Mouse (Mus musculus) retina, embryonic 14.5 days (tissue): ENCODE data around the gene Csnk1g1.

Experiments used
- DNase-seq: peaks from one replicate; pipeline ENCODE4 v3.0.0-alpha.2; 2015; ENCODE audit warnings: low spot score

Gene Csnk1g1

GRCm38 (mm10) chr9:65908394-65909300 is at the start of gene Csnk1g1, which contains the start of gene Trip4:
Gene Csnk1g1, plus strand, starts transcription at chr9:65908924.
Gene Trip4, minus strand, starts transcription at chr9:65908794.
- peak; percentile 97 for DNase-seq

GRCm38 (mm10) chr9:65859656-65860055 is 49.1 kb upstream of the Csnk1g1 start:
- DNase-seq: no peak

GRCm38 (mm10) chr9:65884564-65885315 is 24.0 kb upstream of the Csnk1g1 start:
- DNase-seq: peak; percentile 91

GRCm38 (mm10) chr9:65890143-65890628 is 18.5 kb upstream of the Csnk1g1 start, which contains the start of gene Pclaf:
Gene Pclaf, plus strand, starts transcription at chr9:65890237.
- peak; percentile 88 for DNase-seq

GRCm38 (mm10) chr9:65891126-65891525 is 17.6 kb upstream of the Csnk1g1 start:
- peak; percentile 30 for DNase-seq

GRCm38 (mm10) chr9:65896977-65897376 is 11.7 kb upstream of the Csnk1g1 start:
- DNase-seq: no peak

- DNase-seq: no peak
Measured at GRCm38 (mm10) chr9:65902879-65903278, 5.8 kb upstream of the Csnk1g1 start.

GRCm38 (mm10) chr9:65903419-65903818 is 5.3 kb upstream of the Csnk1g1 start:
- no peak for DNase-seq

GRCm38 (mm10) chr9:65909301-65909801 is 627 bp downstream of the Csnk1g1 start:
- DNase-seq: peak; percentile 60

- DNase-seq: no peak
Measured at GRCm38 (mm10) chr9:65909837-65910236, 1.1 kb downstream of the Csnk1g1 start.

- DNase-seq: no peak
Measured at GRCm38 (mm10) chr9:65913976-65914375, 5.3 kb downstream of the Csnk1g1 start.

- no peak for DNase-seq
Measured at GRCm38 (mm10) chr9:65917015-65917414, 8.3 kb downstream of the Csnk1g1 start.

GRCm38 (mm10) chr9:65928456-65928855 is 19.7 kb downstream of the Csnk1g1 start:
- no peak for DNase-seq

- DNase-seq: no peak
Measured at GRCm38 (mm10) chr9:65929826-65930225, 21.1 kb downstream of the Csnk1g1 start.

- no peak for DNase-seq
Measured at GRCm38 (mm10) chr9:65937566-65937965, 28.8 kb downstream of the Csnk1g1 start.

GRCm38 (mm10) chr9:65951082-65951587 is 42.4 kb downstream of the Csnk1g1 start:
- no peak for DNase-seq

GRCm38 (mm10) chr9:65970009-65970408 is 61.3 kb downstream of the Csnk1g1 start:
- DNase-seq: no peak

GRCm38 (mm10) chr9:65973206-65973605 is 64.5 kb downstream of the Csnk1g1 start:
- no peak for DNase-seq

GRCm38 (mm10) chr9:65975886-65976285 is 67.2 kb downstream of the Csnk1g1 start:
- peak; percentile 15 for DNase-seq

GRCm38 (mm10) chr9:65982841-65983240 is 74.1 kb downstream of the Csnk1g1 start:
- DNase-seq: no peak

- DNase-seq: no peak
Measured at GRCm38 (mm10) chr9:65987021-65987420, 78.3 kb downstream of the Csnk1g1 start.
